Mouse (Mus musculus): ENCODE data around the gene Myl12a. TPM values are rescaled to one million over a fixed set of nuclear protein-coding genes. Genes with fewer than 3 reads are reported as not detected.

Myl12a gene
- polyA plus RNA-seq, 1 experiment: 1,052 TPM

- Histone ChIP-seq H3K27ac (ENCODE audit: insufficient read depth, low read length) (peak overlapping the region; percentile 34; the same call in 1 of the 2 replicates), H3K4me3 (ENCODE audit: insufficient read depth, low read length) (no peak overlapping the region), H3K4me1 (ENCODE audit: control insufficient read depth, insufficient read depth, low read length) (peaks cover 32% of the 10 kb centered on the region)
- TF ChIP-seq POLR2A (IDR thresholded peaks at IDR 0.05; ENCODE audit: low read depth, low read length) (no peak), CTCF (IDR thresholded peaks at IDR 0.05; ENCODE audit: borderline replicate concordance, insufficient read depth, low read length) (no peak)
Measured at GRCm38 (mm10) chr17:70993385-70993807, 9.3 kb downstream of the Myl12a start.

- Histone ChIP-seq H3K27ac (ENCODE audit: insufficient read depth, low read length) (peak overlapping the region; percentile 13; the same call in 1 of the 2 replicates), H3K4me1 (ENCODE audit: control insufficient read depth, insufficient read depth, low read length) (peaks cover 27% of the 10 kb centered on the region)
- no peak for TF ChIP-seq POLR2A (IDR thresholded peaks at IDR 0.05; ENCODE audit: low read depth, low read length)
- no peak for TF ChIP-seq CTCF (IDR thresholded peaks at IDR 0.05; ENCODE audit: borderline replicate concordance, insufficient read depth, low read length)
Measured at GRCm38 (mm10) chr17:70992662-70993061, 10.0 kb downstream of the Myl12a start.

GRCm38 (mm10) chr17:70991706-70992625 lies 10.7 kb downstream of the Myl12a start:
- TF ChIP-seq CTCF (IDR thresholded peaks at IDR 0.05; ENCODE audit: borderline replicate concordance, insufficient read depth, low read length) (no peak), POLR2A (IDR thresholded peaks at IDR 0.05; ENCODE audit: low read depth, low read length) (no peak)
- peaks cover 27% of the 10 kb centered on the region for H3K4me1 ChIP-seq (ENCODE audit: control insufficient read depth, insufficient read depth, low read length)
- H3K27ac ChIP-seq (ENCODE audit: insufficient read depth, low read length): peak overlapping the region; percentile 71
- no peak overlapping the region for H3K4me3 ChIP-seq (ENCODE audit: insufficient read depth, low read length)

More at GRCm38 (mm10) chr17:70992662-70993061, 10.0 kb downstream of the Myl12a start:
- no peak overlapping the region for H3K4me3 ChIP-seq (ENCODE audit: insufficient read depth, low read length)

- TF ChIP-seq CTCF (IDR thresholded peaks at IDR 0.05; ENCODE audit: borderline replicate concordance, insufficient read depth, low read length): no peak
- TF ChIP-seq POLR2A (IDR thresholded peaks at IDR 0.05; ENCODE audit: low read depth, low read length): peak; percentile 72
- peaks cover 22% of the 10 kb centered on the region for H3K4me1 ChIP-seq (ENCODE audit: control insufficient read depth, insufficient read depth, low read length)
- peak overlapping the region; percentile 65 for H3K4me3 ChIP-seq (ENCODE audit: insufficient read depth, low read length)
- peak overlapping the region; percentile 71 for H3K27ac ChIP-seq (ENCODE audit: insufficient read depth, low read length)
Measured at GRCm38 (mm10) chr17:70990403-70991303, 12.0 kb downstream of the Myl12a start.

GRCm38 (mm10) chr17:70989991-70990390 lies 12.7 kb downstream of the Myl12a start:
- Histone ChIP-seq H3K4me3 (ENCODE audit: insufficient read depth, low read length) (peak overlapping the region; percentile 65), H3K4me1 (ENCODE audit: control insufficient read depth, insufficient read depth, low read length) (peaks cover 19% of the 10 kb centered on the region), H3K27ac (ENCODE audit: insufficient read depth, low read length) (peak overlapping the region; percentile 71)
- no peak for TF ChIP-seq POLR2A (IDR thresholded peaks at IDR 0.05; ENCODE audit: low read depth, low read length)
- TF ChIP-seq CTCF (IDR thresholded peaks at IDR 0.05; ENCODE audit: borderline replicate concordance, insufficient read depth, low read length): no peak

- Histone ChIP-seq H3K4me1 (ENCODE audit: control insufficient read depth, insufficient read depth, low read length) (peaks cover 14% of the 10 kb centered on the region), H3K27ac (ENCODE audit: insufficient read depth, low read length) (peak overlapping the region; percentile 71; the same call in 1 of the 2 replicates), H3K4me3 (ENCODE audit: insufficient read depth, low read length) (peak overlapping the region; percentile 65)
- TF ChIP-seq CTCF (IDR thresholded peaks at IDR 0.05; ENCODE audit: borderline replicate concordance, insufficient read depth, low read length) (no peak), POLR2A (IDR thresholded peaks at IDR 0.05; ENCODE audit: low read depth, low read length) (no peak)
Measured at GRCm38 (mm10) chr17:70989430-70989829, 13.2 kb downstream of the Myl12a start.

GRCm38 (mm10) chr17:70988337-70988767 lies 14.3 kb downstream of the Myl12a start:
- Histone ChIP-seq H3K4me1 (ENCODE audit: control insufficient read depth, insufficient read depth, low read length) (peaks cover 10% of the 10 kb centered on the region), H3K4me3 (ENCODE audit: insufficient read depth, low read length) (no peak overlapping the region), H3K27ac (ENCODE audit: insufficient read depth, low read length) (no peak overlapping the region)
- no peak for TF ChIP-seq CTCF (IDR thresholded peaks at IDR 0.05; ENCODE audit: borderline replicate concordance, insufficient read depth, low read length)
- no peak for TF ChIP-seq POLR2A (IDR thresholded peaks at IDR 0.05; ENCODE audit: low read depth, low read length)

GRCm38 (mm10) chr17:70986831-70987660 lies 15.6 kb downstream of the Myl12a start:
- Histone ChIP-seq H3K4me3 (ENCODE audit: insufficient read depth, low read length) (no peak overlapping the region), H3K4me1 (ENCODE audit: control insufficient read depth, insufficient read depth, low read length) (peaks cover 7% of the 10 kb centered on the region), H3K27ac (ENCODE audit: insufficient read depth, low read length) (0 out of 2 replicates have a peak overlapping the region, but pooled peaks have one; percentile 20)
- no peak for TF ChIP-seq POLR2A (IDR thresholded peaks at IDR 0.05; ENCODE audit: low read depth, low read length)

GRCm38 (mm10) chr17:70986355-70986740 lies 16.3 kb downstream of the Myl12a start:
- Histone ChIP-seq H3K27ac (ENCODE audit: insufficient read depth, low read length) (no peak overlapping the region), H3K4me1 (ENCODE audit: control insufficient read depth, insufficient read depth, low read length) (peaks cover 4% of the 10 kb centered on the region), H3K4me3 (ENCODE audit: insufficient read depth, low read length) (no peak overlapping the region)
- no peak for TF ChIP-seq POLR2A (IDR thresholded peaks at IDR 0.05; ENCODE audit: low read depth, low read length)
- no peak for TF ChIP-seq CTCF (IDR thresholded peaks at IDR 0.05; ENCODE audit: borderline replicate concordance, insufficient read depth, low read length)

Measured in embryonic fibroblast, embryonic 13.5 days (primary cell).